Mouse (Mus musculus) testis, adult 2 months (tissue): Measurements from ENCODE around the gene AC141477.1.

Experiments
- CTCF ChIP-seq: fragments of 200-500 bp; IDR thresholded peaks from 2 replicates; pipeline ENCODE4 v1.5.1; 2012; ENCODE audit warnings: low read depth, mild to moderate bottlenecking, inconsistent platforms, low read length, moderate library complexity; ENCODE audit not compliant: control insufficient read depth, insufficient read depth, insufficient replicate concordance
- POLR2A ChIP-seq: fragments of 200-500 bp; IDR thresholded peaks from 2 replicates; pipeline ENCODE4 v1.6.1; 2012; ENCODE audit warnings: low read depth, mild to moderate bottlenecking, inconsistent platforms, low read length, moderate library complexity; ENCODE audit not compliant: control insufficient read depth

GRCm38 (mm10) chr10:76486302-76486701 lies 46.1 kb upstream of the AC141477.1 start:
- TF ChIP-seq CTCF (no peak), POLR2A (no peak)
